Mouse (Mus musculus): ENCODE results near the gene Krt16. TPM values are rescaled to one million over a fixed set of nuclear protein-coding genes. Genes with fewer than 3 reads are reported as not detected.

The Krt16 gene
- polyA plus RNA-seq (2015; fragmentation: Nextera tagmentation; extraction: Ambion mirVana): 2.5 and 2.7 TPM in 2 replicates

DNA sequence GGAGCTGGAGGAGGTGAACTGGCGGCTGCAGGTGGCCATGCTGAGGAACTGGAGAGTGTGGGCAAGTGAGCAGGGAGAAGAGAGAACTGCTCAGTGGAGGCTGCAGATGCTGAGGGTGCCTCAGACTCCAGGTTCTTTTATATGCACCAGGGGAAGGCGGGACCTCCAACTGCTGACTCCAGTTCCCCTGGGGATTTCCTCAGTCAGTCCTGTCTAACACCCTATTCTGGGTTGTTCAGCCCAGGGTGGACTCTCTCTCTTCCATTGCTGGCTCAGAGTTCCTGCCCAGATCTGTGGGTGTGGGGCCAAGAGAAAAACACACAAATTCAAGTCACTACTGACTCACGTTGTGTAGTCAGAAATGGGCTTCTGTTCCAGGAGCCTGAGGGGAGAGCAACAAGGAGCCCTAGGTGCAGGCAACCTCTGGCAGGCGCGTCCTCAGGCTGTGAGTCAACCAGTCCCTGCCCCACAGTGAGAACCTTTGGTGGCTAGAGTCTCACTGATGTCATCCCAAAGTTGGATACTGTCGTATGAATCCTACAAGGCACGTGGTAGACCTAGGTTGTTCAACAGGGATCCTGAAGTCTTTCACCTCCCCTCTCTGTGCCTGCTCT, at the start of gene Krt16:
Gene Krt16, minus strand, starts transcription at position 51 of the 614 bp plus-strand sequence.
- DNase-seq (ENCODE audit: low spot score): no peak

DNA sequence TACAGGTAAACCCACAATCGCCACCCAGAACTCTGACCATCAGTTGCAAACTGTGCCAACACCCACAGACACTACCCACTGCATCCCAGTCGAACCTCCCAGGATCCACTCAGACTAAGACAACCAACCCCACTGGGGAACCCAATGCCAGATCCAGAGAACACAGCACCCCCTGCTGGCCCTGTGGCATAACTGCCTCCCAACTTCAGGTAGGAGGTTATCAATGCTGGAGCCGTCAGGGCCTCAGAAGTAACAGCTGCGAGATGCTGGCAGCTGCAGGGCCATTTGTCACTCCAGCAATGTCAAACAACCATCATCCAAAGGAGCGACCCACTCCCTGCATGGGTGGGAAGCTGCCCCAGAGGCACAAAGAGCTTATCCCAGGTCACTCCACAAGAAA, 49.1 kb upstream of the Krt16 start:
- peak; percentile 48 for DNase-seq (ENCODE audit: low spot score)

DNA sequence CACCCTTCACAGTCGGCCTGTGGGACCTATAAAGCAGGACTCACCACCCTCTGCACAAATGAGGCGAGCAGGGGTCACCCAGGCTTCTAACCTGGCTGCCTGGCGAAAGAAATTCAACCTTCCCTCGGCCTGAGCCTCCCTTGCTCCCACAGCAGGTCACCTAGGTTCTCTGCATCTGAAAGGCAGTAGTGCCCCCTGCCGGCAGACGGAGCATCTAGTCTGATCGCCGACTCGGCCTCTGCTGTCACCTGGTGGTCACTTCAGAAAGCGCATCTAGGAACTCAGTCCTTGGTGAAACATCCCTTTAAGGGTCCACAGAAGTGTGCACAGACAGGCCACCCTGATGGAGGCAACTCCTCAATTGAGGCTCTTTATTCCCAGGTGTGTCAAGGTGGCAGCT, 46.6 kb upstream of the Krt16 start:
- DNase-seq (ENCODE audit: low spot score): peak; percentile 88

DNA sequence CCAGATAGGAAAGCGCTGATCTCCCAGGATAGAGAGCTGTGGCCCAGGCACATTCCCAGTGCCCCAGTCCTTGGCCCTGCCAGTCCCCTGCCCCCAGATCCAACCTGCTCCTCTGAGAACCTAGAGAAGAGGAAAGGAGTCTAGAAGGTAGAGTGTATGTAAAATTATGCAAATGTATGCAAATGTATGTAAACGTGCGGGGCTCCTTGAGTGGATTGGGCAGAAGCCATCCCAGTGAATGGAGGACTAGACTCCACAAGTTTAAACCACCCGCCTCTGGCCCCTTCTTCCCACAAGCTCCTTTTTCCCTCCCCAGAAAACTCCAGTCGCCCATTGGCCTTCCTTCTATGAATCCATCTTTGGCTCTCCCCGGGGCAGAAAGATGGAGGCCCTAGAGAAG, 44.2 kb upstream of the Krt16 start:
- no peak for DNase-seq (ENCODE audit: low spot score)

DNA sequence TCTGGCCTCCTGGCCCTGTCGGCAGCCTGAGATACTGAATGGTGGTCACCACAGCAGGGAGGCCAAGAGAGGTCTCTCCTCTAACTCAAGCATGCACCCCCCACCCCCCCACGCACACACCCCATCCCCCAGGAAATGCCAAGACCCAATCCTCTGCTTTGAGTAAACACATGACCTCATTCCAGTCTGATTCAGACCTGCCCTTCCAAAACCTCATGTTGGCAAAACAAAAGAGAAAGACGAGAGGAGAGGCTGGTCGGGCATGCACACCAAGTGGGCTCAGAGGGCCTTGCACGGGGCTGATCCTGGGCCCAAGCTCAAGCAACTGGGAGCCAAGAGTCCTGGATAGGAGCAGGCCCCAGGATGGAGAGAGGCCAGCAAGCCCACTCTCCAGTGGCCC, 41.5 kb upstream of the Krt16 start:
- DNase-seq (ENCODE audit: low spot score): no peak

DNA sequence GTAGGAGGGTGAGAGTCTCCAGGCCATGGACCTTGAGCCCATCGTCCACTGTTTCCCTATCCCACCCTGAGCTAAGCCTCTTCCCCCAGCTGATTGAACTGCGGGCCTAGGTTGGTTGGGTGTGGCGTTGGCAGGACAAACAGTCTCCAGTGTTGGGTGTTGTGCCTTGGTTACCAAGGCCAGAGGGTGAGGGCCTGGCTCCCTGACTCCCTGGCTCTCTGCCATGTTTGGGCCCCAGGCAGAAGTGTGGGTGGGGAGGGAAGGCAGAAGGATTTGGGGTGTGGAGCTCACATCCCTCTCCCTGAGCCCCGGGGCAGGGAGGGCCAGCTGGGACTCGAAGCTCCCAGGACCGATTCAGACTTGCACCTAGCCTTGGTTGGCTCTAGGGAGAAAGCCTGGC, 40.2 kb upstream of the Krt16 start:
- DNase-seq (ENCODE audit: low spot score): no peak

DNA sequence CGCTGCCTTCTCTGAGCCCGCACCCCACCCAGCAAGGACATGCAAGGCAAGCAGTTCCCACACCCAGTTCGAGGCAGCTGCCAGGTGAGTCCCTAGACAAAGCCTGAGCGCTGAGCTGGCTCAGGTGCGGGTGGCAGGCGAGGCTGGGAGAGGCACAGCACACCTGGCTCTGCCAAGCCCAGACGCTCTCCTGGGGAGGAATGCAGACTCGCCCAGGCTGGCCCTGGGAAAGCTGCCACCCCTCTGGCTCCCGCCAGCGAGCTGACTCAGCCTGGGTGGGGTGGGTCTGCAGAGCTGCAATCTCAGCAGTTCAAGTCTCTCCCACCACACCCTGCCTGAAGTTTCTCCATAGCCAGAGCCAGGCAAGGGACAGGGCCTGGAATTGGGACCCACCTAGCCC, 38.3 kb upstream of the Krt16 start:
- no peak for DNase-seq (ENCODE audit: low spot score)

DNA sequence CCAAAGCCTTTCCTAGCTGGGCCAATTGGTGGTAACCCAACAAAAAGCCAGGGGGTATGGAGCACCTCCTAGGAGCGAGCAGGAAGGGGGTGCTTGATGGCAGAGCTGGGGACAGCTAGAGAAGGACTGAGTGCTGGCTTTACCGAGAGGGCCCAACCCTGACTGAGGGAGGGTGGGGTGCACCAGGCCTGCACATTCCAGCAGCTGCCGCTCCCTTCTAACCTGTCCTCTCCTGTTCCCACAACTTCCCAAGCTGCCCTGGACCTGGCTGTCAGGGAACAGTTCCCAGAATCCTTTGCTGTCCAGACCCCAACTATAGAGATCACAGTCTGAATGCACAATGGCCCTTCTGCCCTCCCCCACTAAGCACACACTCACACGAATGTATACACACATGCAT, 36.3 kb upstream of the Krt16 start:
- DNase-seq (ENCODE audit: low spot score): no peak

DNA sequence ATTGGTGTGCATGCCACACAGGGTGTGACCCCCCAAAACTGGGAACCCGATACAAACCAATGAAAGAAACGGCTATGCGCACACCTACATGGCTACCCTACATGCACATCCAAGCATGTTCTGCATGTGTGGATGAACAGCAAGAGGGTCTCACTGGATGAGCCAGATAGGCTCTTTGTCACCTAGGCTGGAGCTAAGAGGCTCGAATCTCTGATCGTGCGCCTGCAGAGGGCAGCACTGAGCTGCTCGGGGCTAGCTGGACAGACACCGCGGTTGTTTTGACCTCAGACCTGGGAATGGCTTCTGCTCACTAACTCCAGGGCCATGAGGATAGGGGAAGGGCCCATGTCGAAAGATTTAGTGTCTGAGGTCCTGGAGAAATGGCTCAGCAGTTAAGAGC, 33.8 kb upstream of the Krt16 start:
- peak; percentile 74 for DNase-seq (ENCODE audit: low spot score)

DNA sequence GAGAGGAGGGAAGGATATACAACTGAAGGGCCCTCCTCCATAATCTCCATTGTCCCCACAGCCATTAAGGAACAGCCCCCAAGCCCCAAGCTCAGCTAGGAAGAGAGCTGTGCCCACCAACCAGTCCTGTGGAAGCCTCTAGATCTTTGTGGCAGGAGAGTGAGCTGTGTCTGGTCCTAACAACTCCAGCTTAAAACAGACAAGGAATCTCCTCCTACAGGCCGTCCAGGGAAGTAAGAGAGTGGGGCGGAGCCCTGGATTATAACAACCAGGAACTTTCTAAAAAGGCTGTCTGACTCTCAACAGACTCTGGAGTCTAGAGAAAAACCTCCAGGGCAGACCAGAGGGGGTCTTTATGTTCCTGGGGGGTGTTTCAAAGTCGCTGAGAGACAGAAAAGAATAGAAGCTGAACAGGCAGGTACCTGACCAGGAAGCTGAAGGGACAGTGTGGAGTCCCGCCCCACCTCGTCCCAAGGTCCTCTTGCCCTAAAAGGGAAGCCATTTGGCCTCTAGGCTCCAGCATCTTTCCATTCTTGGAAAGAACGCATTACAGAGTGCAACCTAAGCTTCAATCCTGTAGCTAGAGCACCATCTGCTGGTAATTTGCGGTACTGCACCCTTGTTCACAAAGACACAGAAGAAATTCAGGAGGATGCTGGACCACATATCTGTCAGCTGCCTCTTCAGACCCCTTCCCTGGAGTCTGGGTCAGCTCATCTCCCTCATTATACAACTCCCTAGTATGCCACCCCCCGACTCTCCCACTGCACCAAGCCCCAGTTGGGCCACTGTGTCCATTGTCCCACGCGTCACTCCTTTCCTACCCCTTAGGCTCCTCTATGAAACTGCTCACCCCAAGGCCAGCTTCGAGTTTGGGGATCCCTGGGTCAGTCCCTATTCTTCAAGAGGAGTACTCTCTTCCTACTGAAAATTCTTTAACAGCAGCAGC, 33.2 kb upstream of the Krt16 start:
- DNase-seq (ENCODE audit: low spot score): peak; percentile 82

DNA sequence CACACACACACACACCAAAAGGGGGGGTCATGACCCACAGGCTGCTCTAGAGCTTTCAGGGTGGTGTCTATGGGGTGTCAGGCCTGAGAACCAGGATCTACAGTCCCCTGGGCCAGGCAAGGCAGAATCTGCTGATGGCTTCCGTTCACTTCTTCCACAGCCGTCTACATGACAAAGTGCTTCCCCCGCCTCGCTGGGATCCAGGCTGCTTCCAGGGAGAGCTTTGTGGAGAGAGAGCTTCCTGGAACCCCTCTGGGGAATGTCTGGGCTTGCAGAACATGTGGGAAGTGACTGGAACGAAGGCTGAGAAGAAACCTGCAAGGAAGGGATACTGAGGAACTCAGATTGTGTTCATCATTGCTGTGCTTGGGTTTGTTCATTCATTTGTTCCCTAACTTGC, 30.1 kb upstream of the Krt16 start:
- DNase-seq (ENCODE audit: low spot score): no peak

DNA sequence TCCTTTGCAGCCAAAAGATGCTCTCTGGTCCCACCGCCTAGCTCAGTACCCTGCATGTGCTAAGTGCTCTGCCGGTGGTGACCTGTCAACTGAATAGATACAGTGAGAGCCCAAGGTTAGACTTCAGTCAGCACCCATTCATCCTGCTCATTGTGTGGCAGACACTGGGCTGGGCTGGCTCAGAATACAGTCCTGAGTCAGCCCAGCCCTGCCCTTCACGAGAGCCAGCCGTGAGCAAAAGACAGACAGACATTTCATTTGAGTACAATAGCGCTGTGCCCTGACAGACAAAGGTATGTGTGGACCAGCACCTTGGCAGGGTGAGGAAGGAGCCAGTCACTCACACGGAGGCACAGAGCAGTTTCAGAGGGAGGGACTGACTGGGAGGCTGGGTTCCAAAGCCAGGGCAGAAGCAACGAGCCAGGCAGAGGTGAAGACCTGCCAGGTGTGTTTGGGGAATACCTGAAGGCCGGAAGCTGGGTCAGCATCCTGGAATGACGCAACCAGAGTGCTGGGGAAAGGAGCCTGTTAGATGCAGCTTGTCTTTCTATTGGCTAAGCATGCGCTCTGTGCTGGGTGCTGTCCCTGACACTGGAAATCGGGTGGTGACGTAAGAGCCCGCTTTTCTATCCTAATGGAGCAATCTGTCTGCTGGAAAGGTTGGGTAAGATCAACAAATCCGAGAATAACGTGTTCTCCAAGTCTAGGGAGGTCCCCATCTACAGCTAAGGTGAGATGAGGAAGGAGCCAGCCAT, 29.2 kb upstream of the Krt16 start:
- DNase-seq (ENCODE audit: low spot score): no peak

DNA sequence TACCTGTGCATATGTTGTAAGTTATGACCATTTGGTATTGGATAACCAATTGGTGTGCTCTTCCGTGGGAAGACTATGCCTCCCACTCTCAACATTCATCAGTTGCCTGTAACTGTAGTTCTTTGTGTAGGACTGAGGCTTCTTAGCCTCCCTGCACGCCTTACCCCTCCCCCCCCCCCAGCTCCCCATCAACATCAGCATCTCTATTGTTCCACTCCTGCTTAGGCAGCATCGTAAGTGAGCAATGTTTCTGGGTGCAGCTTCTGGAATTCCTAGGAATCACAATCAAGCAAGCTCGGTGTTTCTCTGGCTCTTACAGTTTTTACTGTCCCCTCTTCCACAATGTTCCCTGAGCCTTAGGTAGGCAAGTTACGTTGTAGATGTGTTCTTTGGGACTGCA, 26.8 kb upstream of the Krt16 start:
- no peak for DNase-seq (ENCODE audit: low spot score)

DNA sequence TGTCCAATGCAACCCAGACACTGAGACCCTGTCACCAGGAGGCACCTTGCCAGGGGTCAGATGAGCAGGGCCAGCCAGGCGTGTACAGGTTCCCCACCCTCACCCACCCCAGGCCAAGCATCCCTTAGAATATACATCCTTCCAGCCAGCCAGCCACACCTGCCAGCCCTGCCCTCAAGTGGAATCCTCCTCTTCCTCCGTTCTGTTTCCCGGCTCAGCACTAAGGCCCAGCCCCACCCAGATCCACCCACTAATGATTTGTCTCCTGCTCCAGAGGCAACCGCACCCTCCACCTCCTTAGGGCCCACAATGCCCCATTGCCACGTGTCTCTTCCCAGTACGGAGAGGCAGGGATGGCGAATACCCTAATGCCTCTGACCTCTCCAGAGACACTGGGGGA, 26.0 kb upstream of the Krt16 start:
- DNase-seq (ENCODE audit: low spot score): no peak

DNA sequence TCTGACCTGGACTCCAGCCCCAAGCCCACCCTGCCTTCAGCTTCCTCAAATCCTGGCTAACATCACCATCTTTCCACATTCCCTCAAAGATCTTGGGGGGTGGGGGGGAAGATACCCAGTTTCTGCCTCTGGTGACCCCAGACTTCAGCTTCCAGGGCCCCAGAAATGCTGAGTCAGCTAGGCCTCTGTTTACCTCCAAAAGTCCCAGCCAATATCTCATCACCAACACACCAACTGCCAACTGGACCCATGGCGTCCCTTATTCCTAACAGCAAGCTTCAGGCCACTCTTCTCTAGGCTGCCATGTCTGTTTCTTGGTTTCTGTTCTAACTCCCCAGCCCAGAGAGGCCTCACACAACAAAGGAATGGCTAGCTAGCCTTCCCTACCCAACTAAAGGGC, 23.2 kb upstream of the Krt16 start:
- DNase-seq (ENCODE audit: low spot score): no peak

DNA sequence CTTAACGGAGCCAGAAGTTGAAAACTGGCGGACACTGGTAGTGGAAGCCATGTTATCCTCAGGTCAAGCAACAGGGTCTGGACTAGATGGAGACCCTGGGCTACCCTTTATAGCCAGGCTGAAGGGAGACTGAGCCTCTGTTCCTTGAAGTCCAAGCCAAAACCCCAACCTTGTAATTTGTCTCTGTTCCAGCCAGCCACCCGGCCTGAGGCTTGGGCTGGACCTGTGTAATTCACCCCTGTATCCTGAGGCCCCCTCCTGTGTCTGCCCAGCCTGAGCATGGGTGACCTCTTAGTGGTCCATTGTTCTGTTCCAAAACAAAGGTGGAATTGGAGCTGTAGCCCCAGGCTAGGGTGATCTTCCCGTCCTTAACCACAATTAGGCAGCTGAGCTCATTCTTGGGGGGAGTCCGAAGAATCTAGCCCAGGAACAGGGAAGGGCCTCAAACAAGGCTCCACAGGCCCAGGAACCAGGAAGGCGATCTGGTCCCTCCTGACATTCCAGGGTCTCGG, 21.2 kb upstream of the Krt16 start, which contains the start of gene Krt42:
Gene Krt42, minus strand, starts transcription at position 51 of the 512 bp plus-strand sequence.
- no peak for DNase-seq (ENCODE audit: low spot score)

DNA sequence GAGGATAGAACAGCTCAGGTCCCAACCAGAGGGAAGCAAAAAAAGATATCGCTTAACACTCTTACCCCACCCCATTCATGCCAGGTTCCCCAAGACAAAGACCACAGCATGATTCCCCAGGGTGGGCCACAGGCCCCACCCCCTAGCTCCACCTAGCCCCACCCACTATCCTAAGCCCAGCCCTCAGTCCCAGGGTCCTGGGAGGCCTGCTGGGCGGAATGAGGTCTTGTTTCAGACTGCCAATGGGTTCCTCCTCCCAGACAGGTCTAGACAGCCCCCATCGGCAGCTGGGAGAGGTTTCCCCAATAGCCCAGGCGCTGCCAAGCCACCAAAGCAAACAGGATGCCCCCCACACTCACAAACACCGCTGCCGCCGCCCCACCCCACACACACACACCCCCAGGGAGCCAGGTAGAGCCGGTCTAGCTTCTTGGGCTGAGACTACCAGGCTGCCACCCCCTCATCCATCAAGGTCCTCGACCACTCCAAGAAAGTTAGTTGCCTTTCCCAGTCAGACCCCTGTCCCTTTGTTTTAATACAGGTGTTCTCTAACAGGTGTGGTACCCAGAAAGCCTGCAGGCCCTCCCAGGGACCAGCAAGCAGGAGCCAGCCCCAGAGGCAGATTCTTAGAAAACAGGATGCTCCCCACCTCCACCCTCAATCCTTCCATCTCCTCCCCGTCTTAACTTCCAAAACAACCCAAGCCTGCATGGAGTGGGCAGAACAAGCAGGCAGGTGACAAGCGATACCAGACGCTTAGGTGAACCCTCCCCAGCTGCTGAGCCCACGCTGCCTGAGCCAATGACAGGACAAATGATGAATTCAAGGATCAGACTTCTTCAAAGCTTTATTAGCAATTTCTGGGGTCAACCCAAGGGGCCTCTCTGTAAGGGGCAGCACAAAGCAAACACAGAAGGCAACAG, 13.6 kb upstream of the Krt16 start:
- DNase-seq (ENCODE audit: low spot score): no peak

DNA sequence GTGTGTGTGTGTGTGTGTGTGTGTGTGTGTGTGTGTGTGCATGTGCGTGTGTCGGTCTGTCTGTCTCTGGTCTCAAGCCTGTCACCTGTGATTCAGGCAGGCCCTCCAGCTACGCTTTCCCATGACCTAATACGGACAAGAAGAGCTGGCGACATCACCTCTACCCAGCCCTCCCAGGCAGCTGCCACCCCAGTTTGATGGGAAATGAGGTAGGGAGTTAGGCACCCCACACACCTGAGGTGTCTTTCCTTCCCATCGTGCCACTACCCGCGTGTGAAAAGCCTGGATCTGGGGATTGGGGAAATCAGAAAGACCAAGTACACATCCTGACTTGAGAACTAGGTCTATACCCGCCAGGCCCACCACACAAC, 12.5 kb upstream of the Krt16 start:
- DNase-seq (ENCODE audit: low spot score): no peak

DNA sequence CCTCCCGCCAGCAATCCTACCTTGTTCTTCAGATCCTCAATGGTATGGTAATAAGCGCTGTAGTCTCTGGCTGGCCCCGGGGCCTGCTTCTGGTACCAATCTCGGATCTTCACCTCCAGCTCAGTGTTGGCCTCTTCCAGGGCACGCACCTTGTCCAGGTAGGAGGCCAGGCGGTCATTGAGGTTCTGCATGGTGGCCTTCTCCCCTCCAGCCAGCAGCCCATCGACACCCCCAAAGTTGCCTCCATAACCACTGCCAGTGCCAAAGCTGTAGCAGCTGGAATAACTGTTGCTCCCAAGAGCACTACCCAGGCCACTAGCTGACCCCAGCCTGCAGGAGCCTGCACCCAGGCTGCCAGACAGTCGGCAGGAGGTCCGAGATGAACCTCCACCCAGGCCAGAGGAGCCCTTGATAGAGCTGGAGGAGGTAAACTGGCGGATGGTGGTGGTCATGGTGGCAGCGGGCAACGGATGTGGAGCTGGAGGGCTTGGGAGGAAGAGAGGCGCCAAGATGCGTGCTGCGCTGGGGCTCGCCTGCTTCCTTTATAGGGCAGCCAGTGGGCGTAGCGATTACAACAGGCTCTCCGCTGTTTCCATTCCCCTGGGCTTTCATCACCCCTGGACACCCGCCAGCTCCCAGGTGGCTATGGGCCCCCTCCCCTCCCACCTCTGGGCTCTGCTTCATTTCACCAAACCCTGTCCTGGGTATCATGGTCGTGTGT, 12.0 kb upstream of the Krt16 start, which contains the start of gene Krt17:
Gene Krt17, minus strand, starts transcription at position 516 of the 721 bp plus-strand sequence.
- no peak for DNase-seq (ENCODE audit: low spot score)

DNA sequence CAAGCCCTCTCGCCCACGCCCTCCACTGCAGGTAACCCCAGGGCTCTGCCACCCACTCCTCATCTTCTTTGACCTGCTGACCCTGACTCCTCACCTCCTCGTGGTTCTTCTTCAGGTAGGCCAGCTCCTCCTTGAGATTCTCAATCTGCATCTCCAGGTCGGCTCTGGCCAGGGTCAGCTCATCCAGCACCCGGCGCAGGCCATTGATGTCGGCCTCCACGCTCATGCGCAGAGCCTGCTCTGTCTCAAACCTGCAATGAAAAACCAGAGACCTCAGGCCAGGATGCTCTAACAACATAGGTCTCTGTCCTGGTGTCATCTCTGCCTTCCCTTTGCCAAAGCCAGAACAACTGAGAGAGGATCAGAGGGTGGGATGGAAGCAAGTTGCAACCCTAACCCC, 10.4 kb upstream of the Krt16 start:
- no peak for DNase-seq (ENCODE audit: low spot score)
